Mouse (Mus musculus) heart, embryonic 16.5 days (tissue): ENCODE measurements around the gene 1700019D03Rik. TPM values are rescaled to one million over a fixed set of nuclear protein-coding genes. Genes with fewer than 3 reads are reported as not detected.

ENCODE experiments used
- ATAC-seq: fragments of 200-750 bp; cut with Nextera tagmentation; replicated peaks from 2 replicates; pipeline ENCODE4 v1.8.0; 2017; ENCODE audit warnings: moderate number of reproducible peaks; ENCODE audit not compliant: insufficient read depth, low FRiP score; ENCODE audit errors: extremely low read depth
- H3K27ac ChIP-seq: fragments of 300-500 bp; sonication (generic); 2 replicates; pipeline ENCODE4 v1.5.1; 2014; ENCODE audit warnings: mild to moderate bottlenecking, low read length, control low read depth, moderate library complexity
- H3K27me3 ChIP-seq: fragments of 300-500 bp; sonication (generic); 2 replicates; pipeline ENCODE4 v1.6.1; 2014; ENCODE audit warnings: low read length, mixed read lengths; ENCODE audit not compliant: control insufficient read depth, insufficient read depth
- H3K36me3 ChIP-seq: fragments of 300-500 bp; sonication (generic); 2 replicates; pipeline ENCODE4 v1.6.1; 2014; ENCODE audit not compliant: control insufficient read depth, insufficient read depth
- H3K4me1 ChIP-seq: fragments of 300-500 bp; sonication (generic); 2 replicates; pipeline ENCODE4 v1.6.1; 2014; ENCODE audit warnings: low read length, mixed read lengths; ENCODE audit not compliant: control insufficient read depth, insufficient read depth
- H3K4me2 ChIP-seq: fragments of 300-500 bp; sonication (generic); 2 replicates; pipeline ENCODE4 v1.6.1; 2014; ENCODE audit warnings: low read depth, mild to moderate bottlenecking, control low read depth, low read length
- H3K4me3 ChIP-seq: fragments of 300-500 bp; sonication (generic); 2 replicates; pipeline ENCODE4 v1.5.1; 2014; ENCODE audit warnings: mild to moderate bottlenecking, control low read depth, low read length
- H3K9ac ChIP-seq: fragments of 300-500 bp; sonication (generic); 2 replicates; pipeline ENCODE4 v1.6.1; 2014; ENCODE audit warnings: low read length, control low read depth
- H3K9me3 ChIP-seq: fragments of 300-500 bp; sonication (generic); replicated peaks from 2 replicates; pipeline ENCODE4 v1.6.1; 2016; ENCODE audit warnings: low read length; ENCODE audit not compliant: control insufficient read depth
- WGBS: fragments of 180-500 bp; shearing (Covaris S2); extraction: QIAGEN DNeasy Blood & Tissue Kit; methylation state at CpG from one replicate; pipeline ENCODE4 v1.1.7; 2014; 5-methylcytosine and 5-hydroxymethylcytosine counted together
- polyA plus RNA-seq: library from polyadenylated mRNA; unstranded; fragments of >200 nt; fragmentation: Nextera tagmentation; extraction: Ambion mirVana; gene quantifications from 2 replicates; pipeline ENCODE4 v1.2.1, GENCODE M21; 2015

The 1700019D03Rik gene
- polyA plus RNA-seq, 1 experiment from 2014 or later: 1.7 TPM

DNA sequence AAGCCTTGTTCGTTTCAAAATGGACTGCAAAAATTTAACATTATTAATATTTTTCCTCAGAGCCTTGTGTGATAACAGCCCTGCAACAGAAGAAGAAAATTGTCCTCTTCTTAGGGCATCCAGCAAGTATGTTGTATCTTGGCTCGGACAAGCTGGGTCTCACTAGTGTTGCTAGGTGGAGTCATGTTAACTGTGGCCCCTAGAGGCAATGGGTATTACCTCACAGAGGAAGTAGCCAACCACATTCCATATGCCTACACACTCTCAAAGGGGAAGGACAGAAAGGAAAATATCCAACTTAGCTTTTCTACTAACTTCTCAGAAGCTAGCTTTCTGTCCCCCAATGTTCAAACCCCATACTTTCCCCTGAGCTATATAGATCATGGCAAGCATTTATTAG lies 56.9 kb downstream of the 1700019D03Rik start:
- no peak overlapping the region for H3K9ac ChIP-seq
- WGBS: 73% methylated on average over 2 of the region's 2 CpGs
- H3K4me1 ChIP-seq: no peaks in the 10 kb centered on the region
- no peaks in the 10 kb centered on the region for H3K36me3 ChIP-seq
- H3K27me3 ChIP-seq: no peaks in the 10 kb centered on the region
- no peak overlapping the region for H3K4me3 ChIP-seq
- no peak overlapping the region for H3K4me2 ChIP-seq
- H3K9me3 ChIP-seq: no peaks in the 10 kb centered on the region
- ATAC-seq: no peak
- no peak overlapping the region for H3K27ac ChIP-seq

DNA sequence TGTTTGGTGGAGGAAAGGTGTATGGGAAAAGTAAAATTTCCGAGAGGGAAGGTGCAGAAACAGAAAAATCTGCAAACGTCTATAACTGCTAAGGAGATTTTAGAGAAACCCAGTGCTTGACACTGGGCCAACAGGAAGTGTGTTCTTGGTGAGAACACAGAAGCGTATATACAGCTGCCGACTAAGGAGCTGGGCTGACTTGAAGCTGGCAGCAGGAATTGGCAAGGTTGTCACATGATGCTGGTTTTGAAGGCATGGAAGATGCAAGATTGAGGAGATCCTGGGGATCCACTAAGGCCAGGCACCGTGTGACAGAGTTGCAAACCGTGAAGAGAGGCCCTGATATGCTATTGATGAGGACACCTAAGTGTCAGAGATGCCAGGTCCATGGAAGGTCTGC lies 59.8 kb downstream of the 1700019D03Rik start:
- Histone ChIP-seq H3K9ac (no peak overlapping the region), H3K27me3 (no peaks in the 10 kb centered on the region), H3K9me3 (no peaks in the 10 kb centered on the region), H3K4me3 (no peak overlapping the region), H3K4me2 (no peak overlapping the region), H3K27ac (no peak overlapping the region), H3K4me1 (no peaks in the 10 kb centered on the region), H3K36me3 (no peaks in the 10 kb centered on the region)
- no peak for ATAC-seq
- WGBS: 55% methylated on average over 6 of the region's 6 CpGs

GRCm38 (mm10) chr1:52956746-52957145 lies 63.2 kb downstream of the 1700019D03Rik start:
- Histone ChIP-seq H3K9me3 (no peaks in the 10 kb centered on the region), H3K36me3 (no peaks in the 10 kb centered on the region), H3K9ac (no peak overlapping the region), H3K4me1 (peaks cover 7% of the 10 kb centered on the region), H3K4me2 (no peak overlapping the region), H3K27me3 (no peaks in the 10 kb centered on the region), H3K27ac (no peak overlapping the region), H3K4me3 (no peak overlapping the region)
- no peak for ATAC-seq
- WGBS: 65% methylated on average over 4 of the region's 4 CpGs

DNA sequence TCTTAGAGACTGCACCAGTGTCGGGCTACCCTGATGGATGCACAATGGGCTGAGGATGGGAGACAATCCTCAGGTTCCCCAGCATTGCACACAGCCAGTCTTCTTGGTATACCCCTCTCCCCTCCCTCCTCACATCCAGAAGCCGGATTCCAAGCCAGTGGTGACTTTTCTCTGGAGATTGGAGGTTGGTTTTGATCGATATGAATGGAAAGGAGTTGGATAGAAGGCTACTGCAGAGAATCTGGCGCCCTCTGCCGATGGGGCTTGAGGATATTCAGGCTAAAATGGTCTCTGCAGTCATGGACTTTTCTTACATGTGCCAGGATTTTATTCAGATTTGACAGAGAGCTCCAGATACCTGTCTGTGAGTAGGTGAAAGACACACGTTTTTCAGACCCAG lies 64.9 kb downstream of the 1700019D03Rik start:
- Histone ChIP-seq H3K4me3 (no peak overlapping the region), H3K27me3 (no peaks in the 10 kb centered on the region), H3K27ac (no peak overlapping the region), H3K36me3 (no peaks in the 10 kb centered on the region), H3K4me1 (peaks cover 7% of the 10 kb centered on the region), H3K9ac (no peak overlapping the region), H3K9me3 (no peaks in the 10 kb centered on the region), H3K4me2 (no peak overlapping the region)
- no peak for ATAC-seq
- 34% methylated on average over 6 of the region's 6 CpGs for WGBS

DNA sequence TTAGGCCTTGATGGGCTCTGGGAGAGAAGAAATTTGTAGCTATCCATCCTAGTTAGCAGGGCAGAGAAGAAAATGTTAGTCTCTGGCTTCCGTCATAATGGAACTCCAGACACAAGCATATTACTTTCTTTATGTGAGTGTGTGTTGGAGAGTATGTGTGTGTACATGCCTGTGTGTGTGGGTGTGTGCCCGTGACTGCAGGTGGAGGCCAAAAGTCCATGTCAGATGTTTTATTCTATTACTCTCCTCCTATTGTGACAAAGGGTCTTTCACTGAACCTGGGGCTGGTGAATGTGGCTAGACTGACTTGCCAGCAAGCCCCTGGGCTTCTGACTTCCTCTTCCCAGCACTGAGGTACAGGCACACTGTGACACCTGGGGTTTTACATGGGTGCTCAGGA lies 65.5 kb downstream of the 1700019D03Rik start:
- no peak for ATAC-seq
- Histone ChIP-seq H3K4me2 (no peak overlapping the region), H3K4me1 (peaks cover 7% of the 10 kb centered on the region), H3K9me3 (no peaks in the 10 kb centered on the region), H3K36me3 (no peaks in the 10 kb centered on the region), H3K27me3 (no peaks in the 10 kb centered on the region), H3K27ac (no peak overlapping the region), H3K4me3 (no peak overlapping the region), H3K9ac (no peak overlapping the region)
- 87% methylated on average over 2 of the region's 2 CpGs for WGBS

DNA sequence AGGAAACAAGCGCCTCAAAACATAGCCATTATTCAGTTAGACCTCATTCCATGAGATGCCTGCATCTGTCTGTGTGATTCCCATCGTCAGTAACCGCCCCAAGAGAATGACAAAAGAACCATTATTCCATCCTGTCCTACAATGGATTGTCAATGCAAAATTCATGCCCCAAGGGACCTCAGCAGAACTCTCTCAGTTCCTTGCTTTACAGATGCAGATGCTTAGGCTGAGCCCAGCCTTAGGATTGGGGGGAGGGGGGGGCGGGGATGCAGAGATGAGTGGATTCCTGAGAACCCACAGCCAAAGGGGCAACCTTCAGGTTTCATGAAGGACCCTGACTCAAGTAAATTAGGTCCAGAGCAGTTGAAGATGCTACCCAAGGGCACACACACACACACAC lies 66.4 kb downstream of the 1700019D03Rik start:
- no peaks in the 10 kb centered on the region for H3K9me3 ChIP-seq
- H3K27me3 ChIP-seq: no peaks in the 10 kb centered on the region
- H3K9ac ChIP-seq: no peak overlapping the region
- no peak overlapping the region for H3K4me2 ChIP-seq
- H3K27ac ChIP-seq: no peak overlapping the region
- peaks cover 7% of the 10 kb centered on the region for H3K4me1 ChIP-seq
- H3K36me3 ChIP-seq: no peaks in the 10 kb centered on the region
- no peak for ATAC-seq
- 50% methylated on average over 4 of the region's 4 CpGs for WGBS
- no peak overlapping the region; the same call in 1 of the 2 replicates for H3K4me3 ChIP-seq

GRCm38 (mm10) chr1:52952551-52953397 lies 67.2 kb downstream of the 1700019D03Rik start:
- peak overlapping the region; percentile 67 for H3K4me3 ChIP-seq
- H3K27me3 ChIP-seq: no peaks in the 10 kb centered on the region
- ATAC-seq: peak; percentile 50
- whole genome bisulfite sequencing: 2% methylated on average over 46 of the region's 47 CpGs
- no peak overlapping the region for H3K27ac ChIP-seq
- H3K36me3 ChIP-seq: no peaks in the 10 kb centered on the region
- peaks cover 7% of the 10 kb centered on the region for H3K4me1 ChIP-seq
- no peaks in the 10 kb centered on the region for H3K9me3 ChIP-seq
- H3K4me2 ChIP-seq: peak overlapping the region; percentile 98
- peak overlapping the region; percentile 68 for H3K9ac ChIP-seq

- Histone ChIP-seq H3K4me2 (peak overlapping the region; percentile 98), H3K9me3 (no peaks in the 10 kb centered on the region), H3K36me3 (no peaks in the 10 kb centered on the region), H3K27ac (no peak overlapping the region), H3K4me1 (peaks cover 7% of the 10 kb centered on the region), H3K4me3 (peak overlapping the region; percentile 67), H3K9ac (peak overlapping the region; percentile 68), H3K27me3 (no peaks in the 10 kb centered on the region)
- ATAC-seq: no peak
- 7% methylated on average over 5 of the region's 5 CpGs for WGBS
These were observed 67.8 kb downstream of the 1700019D03Rik start for GRCm38 (mm10) chr1:52952143-52952542.

GRCm38 (mm10) chr1:52951146-52951868 lies 68.7 kb downstream of the 1700019D03Rik start:
- no peaks in the 10 kb centered on the region for H3K9me3 ChIP-seq
- no peak overlapping the region for H3K4me3 ChIP-seq
- ATAC-seq: no peak
- H3K36me3 ChIP-seq: no peaks in the 10 kb centered on the region
- WGBS: 48% methylated on average over 5 of the region's 5 CpGs
- H3K9ac ChIP-seq: no peak overlapping the region
- no peak overlapping the region for H3K4me2 ChIP-seq
- no peaks in the 10 kb centered on the region for H3K27me3 ChIP-seq
- H3K4me1 ChIP-seq: peaks cover 7% of the 10 kb centered on the region
- no peak overlapping the region for H3K27ac ChIP-seq
